Mouse (Mus musculus) embryonic facial prominence, embryonic 12.5 days (tissue): ENCODE data around the gene Hoxd10. TPM values are rescaled to one million over a fixed set of nuclear protein-coding genes. Genes with fewer than 3 reads are reported as not detected.

ENCODE experiments used
- ATAC-seq: fragments of 200-750 bp; cut with Nextera tagmentation; 2 replicates; pipeline ENCODE4 v1.8.0; 2017; ENCODE audit not compliant: insufficient number of reproducible peaks, insufficient read depth, low FRiP score, low TSS enrichment
- H3K27ac ChIP-seq: fragments of 300-500 bp; sonication (generic); 2 replicates; pipeline ENCODE4 v1.5.1; 2016; ENCODE audit warnings: mild to moderate bottlenecking
- H3K27me3 ChIP-seq: fragments of 300-500 bp; sonication (generic); 2 replicates; pipeline ENCODE4 v1.6.1; 2016; ENCODE audit warnings: mild to moderate bottlenecking, moderate library complexity
- H3K36me3 ChIP-seq: fragments of 300-500 bp; sonication (generic); 2 replicates; pipeline ENCODE4 v1.6.1; 2016; ENCODE audit warnings: mild to moderate bottlenecking
- H3K4me1 ChIP-seq: fragments of 300-500 bp; sonication (generic); 2 replicates; pipeline ENCODE4 v1.6.1; 2016
- H3K4me2 ChIP-seq: fragments of 300-500 bp; sonication (generic); replicated peaks from 2 replicates; pipeline ENCODE4 v1.6.1; 2016; ENCODE audit warnings: mild to moderate bottlenecking, moderate library complexity
- H3K4me3 ChIP-seq: fragments of 300-500 bp; sonication (generic); 2 replicates; pipeline ENCODE4 v1.5.1; 2016; ENCODE audit warnings: mild to moderate bottlenecking
- H3K9ac ChIP-seq: fragments of 300-500 bp; sonication (generic); 2 replicates; pipeline ENCODE4 v1.6.1; 2016; ENCODE audit warnings: mild to moderate bottlenecking, moderate library complexity
- H3K9me3 ChIP-seq: fragments of 300-500 bp; sonication (generic); 2 replicates; pipeline ENCODE4 v1.6.1; 2016; ENCODE audit warnings: mild to moderate bottlenecking, moderate library complexity
- WGBS: fragments of 180-500 bp; shearing (Covaris S2); methylation state at CpG from one replicate; pipeline ENCODE4 v1.1.7; 2016; 5-methylcytosine and 5-hydroxymethylcytosine counted together
- polyA plus RNA-seq: library from polyadenylated mRNA; unstranded; fragments of >200 nt; fragmentation: Nextera tagmentation; extraction: Ambion mirVana; gene quantifications from 2 replicates; pipeline ENCODE4 v1.2.1, GENCODE M21; 2016

The Hoxd10 gene
- polyA plus RNA-seq, 1 experiment from 2014 or later = not detected

DNA sequence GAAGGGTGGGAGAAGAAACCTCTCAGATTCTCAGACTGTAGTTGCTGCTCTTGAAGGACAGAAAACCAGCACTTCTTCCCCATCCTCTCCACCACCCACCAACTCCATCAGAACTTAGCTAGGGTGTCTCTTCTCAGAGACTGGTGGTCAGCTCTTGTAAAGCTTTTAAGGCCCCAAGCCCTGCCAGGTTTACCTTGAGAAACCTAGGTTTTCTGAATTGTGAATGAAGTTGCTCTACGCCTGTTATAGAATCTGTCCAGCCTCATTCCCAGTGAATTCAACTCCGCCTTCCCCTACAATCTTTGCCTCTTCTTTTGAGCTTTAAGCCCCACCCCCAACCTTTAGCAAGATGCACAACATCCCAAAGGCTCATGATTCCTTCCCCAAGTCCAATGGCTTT lies 14.6 kb upstream of the Hoxd10 start:
- Histone ChIP-seq H3K4me2 (no peak overlapping the region), H3K36me3 (no peaks in the 10 kb centered on the region), H3K27me3 (peaks cover 99% of the 10 kb centered on the region), H3K4me1 (peaks cover 22% of the 10 kb centered on the region), H3K9ac (no peak overlapping the region), H3K27ac (no peak overlapping the region), H3K4me3 (no peak overlapping the region), H3K9me3 (no peaks in the 10 kb centered on the region)
- 9% methylated on average over 2 of the region's 2 CpGs for WGBS
- no peak for ATAC-seq

DNA sequence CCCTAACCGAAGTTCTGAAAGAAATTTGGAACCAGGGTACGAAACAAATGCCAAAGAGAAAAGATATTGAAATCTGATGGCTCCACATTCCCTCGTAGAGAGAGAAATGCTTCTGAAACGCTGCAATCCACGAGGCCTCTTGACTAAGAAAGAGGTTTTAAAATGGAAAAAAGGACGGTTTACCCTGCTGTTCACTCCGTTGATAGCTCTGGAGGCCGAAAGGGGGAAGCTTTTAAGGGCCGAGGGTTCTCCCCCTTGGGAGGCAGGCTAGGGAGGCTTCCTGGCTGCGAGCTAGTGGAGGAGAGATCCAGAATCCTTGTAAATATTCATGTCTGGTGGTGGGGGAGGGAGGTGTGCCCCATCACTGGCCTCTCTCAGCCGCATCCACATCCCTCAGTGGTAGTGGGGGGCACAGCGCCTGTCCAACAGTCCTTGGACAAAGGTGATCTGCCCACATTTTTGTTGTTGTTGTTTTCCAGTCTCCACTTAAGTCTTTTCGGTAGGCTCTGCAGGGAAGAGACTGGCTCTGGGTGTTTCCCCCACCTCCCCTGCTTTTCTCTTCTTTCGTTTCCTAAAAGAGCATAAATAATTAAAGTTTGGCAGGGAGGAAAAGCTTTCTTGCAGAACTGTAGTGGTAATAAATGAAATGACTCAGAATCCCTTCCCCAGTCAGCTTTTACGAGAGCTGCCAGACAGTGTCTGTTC lies 12.7 kb upstream of the Hoxd10 start, which contains the start of gene Hoxd11:
TSS of gene Hoxd11 (plus strand) at position 667 of the 705 bp plus-strand sequence.
- Histone ChIP-seq H3K4me3 (no peak within 1 kb of the TSS), H3K9ac (no peak within 1 kb of the TSS), H3K9me3 (no peaks in the 10 kb centered on the region), H3K4me2 (0 out of 2 replicates have a peak within 1 kb of the TSS, but pooled peaks have one; percentile 5), H3K4me1 (peaks cover 18% of the 10 kb centered on the region), H3K27me3 (peaks cover 98% of the 10 kb centered on the region), H3K36me3 (no peaks in the 10 kb centered on the region), H3K27ac (no peak within 1 kb of the TSS)
- no peak for ATAC-seq
- 2% methylated on average over 15 of the region's 15 CpGs for WGBS

DNA sequence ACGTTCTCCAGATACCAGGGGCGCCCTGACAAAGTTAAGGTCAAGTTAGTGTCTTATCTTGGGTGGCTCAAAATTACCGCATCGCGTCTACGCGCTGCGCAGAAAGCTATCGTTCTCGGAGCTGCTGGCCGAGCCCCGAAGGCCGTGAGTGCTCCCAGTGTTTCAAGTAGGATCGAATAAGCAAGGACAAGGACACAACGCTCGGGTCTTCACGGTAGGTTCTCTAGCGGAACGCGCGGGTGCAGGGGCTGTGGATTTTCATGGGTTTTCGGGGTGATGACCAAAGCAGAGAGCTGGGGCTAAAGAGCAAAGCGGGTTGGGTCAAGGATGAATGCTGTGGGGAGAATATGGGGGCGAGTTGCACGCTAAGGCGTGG lies 12.1 kb upstream of the Hoxd10 start:
- H3K27ac ChIP-seq = no peak overlapping the region
- ATAC-seq = no peak
- H3K4me2 ChIP-seq = 0 out of 2 replicates have a peak overlapping the region, but pooled peaks have one; percentile 5
- no peak overlapping the region for H3K4me3 ChIP-seq
- H3K27me3 ChIP-seq = peaks cover 98% of the 10 kb centered on the region
- H3K9me3 ChIP-seq = no peaks in the 10 kb centered on the region
- H3K9ac ChIP-seq = no peak overlapping the region
- peaks cover 18% of the 10 kb centered on the region for H3K4me1 ChIP-seq
- no peaks in the 10 kb centered on the region for H3K36me3 ChIP-seq
- under 1% methylated on average over 26 of the region's 26 CpGs for WGBS

DNA sequence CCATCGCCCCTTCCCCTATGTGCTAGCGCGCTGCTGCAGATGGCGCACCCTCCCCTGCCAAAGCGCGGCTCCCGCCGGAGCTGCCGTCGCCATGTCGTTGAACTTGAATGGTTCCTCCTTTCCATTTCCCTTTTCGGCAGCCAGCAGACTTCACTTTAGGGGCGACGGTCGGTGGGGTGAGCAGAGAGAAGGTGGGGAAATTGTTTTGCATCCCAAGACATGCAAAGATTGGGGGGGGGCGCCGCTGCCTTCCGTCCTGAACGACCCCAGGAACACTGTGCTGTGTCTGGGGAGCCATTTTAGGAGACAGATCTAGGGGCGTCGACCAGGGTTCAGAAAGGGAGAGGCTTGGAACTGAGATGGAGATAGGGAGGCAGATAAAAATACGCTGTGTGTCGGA lies 11.7 kb upstream of the Hoxd10 start:
- ATAC-seq = no peak
- WGBS = under 1% methylated on average over 23 of the region's 23 CpGs
- H3K27ac ChIP-seq = no peak overlapping the region
- H3K27me3 ChIP-seq = peaks cover 98% of the 10 kb centered on the region
- no peaks in the 10 kb centered on the region for H3K9me3 ChIP-seq
- no peak overlapping the region for H3K9ac ChIP-seq
- H3K36me3 ChIP-seq = no peaks in the 10 kb centered on the region
- H3K4me3 ChIP-seq = no peak overlapping the region
- peaks cover 18% of the 10 kb centered on the region for H3K4me1 ChIP-seq
- 0 out of 2 replicates have a peak overlapping the region, but pooled peaks have one; percentile 5 for H3K4me2 ChIP-seq

- WGBS = under 1% methylated on average over 21 of the region's 21 CpGs
- Histone ChIP-seq H3K36me3 (no peaks in the 10 kb centered on the region), H3K9ac (no peak overlapping the region), H3K27me3 (peaks cover 97% of the 10 kb centered on the region), H3K4me3 (no peak overlapping the region), H3K4me1 (peaks cover 18% of the 10 kb centered on the region), H3K4me2 (no peak overlapping the region), H3K9me3 (no peaks in the 10 kb centered on the region), H3K27ac (no peak overlapping the region)
- ATAC-seq = no peak
These were observed 10.9 kb upstream of the Hoxd10 start for GRCm38 (mm10) chr2:74680561-74681398.

DNA sequence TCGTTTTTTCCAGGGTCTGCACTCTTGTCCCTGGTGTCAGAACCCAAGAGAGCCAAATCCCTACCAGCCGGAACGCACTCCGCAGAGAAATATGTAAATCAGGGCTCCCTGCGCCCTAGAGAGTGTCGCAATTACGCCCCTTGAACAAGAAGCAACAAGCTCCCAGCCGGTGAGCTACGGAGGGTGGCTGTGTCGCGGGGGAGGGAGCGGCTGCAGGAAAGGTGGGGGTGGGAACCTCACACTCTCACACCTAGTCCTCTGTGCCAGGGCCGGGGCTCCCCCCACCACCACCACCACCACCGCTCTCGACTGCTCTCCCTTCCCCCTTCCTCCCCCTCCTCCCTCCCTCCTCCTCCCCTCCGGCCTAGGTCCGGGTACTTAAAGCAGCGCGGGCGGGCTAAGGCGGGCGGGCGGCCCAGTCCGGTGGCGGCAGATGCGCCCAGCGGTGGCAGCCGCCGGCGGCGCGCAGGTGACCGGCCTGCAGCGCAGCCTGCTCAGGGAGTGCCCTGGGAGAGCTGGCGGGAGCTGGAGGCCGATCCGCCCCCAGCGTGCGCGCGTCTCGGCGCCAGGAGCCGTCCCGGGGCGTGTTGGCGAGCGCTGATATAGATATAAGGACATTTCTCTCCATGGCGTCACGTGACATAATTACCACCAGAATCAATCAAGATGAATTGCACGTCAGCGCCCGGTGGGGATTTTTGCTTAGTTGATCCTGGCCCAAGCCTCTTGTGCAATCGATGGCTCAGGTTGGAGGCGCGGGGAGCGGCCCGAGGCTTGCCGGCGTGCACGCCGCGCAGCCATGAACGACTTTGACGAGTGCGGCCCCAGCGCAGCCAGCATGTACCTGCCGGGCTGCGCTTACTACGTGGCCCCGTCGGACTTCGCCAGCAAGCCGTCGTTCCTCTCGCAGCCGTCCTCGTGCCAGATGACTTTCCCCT lies 9.9 kb upstream of the Hoxd10 start:
- WGBS = under 1% methylated on average over 71 of the region's 78 CpGs
- Histone ChIP-seq H3K9ac (no peak overlapping the region), H3K27me3 (peaks cover 91% of the 10 kb centered on the region), H3K4me1 (peaks cover 18% of the 10 kb centered on the region), H3K27ac (no peak overlapping the region), H3K4me2 (peak overlapping the region; percentile 32), H3K36me3 (no peaks in the 10 kb centered on the region), H3K4me3 (peak overlapping the region; percentile 22; the same call in 1 of the 2 replicates), H3K9me3 (no peaks in the 10 kb centered on the region)
- ATAC-seq = no peak

DNA sequence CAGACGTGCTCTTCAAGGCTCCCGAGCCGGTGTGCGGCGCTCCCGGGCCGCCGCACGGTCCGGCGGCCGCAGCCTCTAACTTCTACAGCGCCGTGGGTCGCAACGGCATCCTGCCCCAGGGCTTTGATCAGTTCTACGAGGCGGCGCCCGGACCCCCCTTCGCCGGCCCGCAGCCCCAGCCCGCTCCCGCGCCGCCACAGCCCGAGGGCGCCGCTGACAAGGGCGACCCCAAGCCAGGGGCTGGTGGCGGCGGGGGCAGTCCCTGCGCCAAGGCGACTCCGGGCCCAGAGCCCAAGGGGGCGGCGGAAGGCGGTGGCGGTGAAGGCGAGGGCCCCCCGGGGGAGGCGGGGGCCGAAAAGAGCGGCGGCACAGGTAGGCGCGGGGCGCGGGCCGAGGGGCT lies 8.9 kb upstream of the Hoxd10 start:
- Histone ChIP-seq H3K4me3 (peak overlapping the region; percentile 9; the same call in 1 of the 2 replicates), H3K9me3 (no peaks in the 10 kb centered on the region), H3K27ac (no peak overlapping the region), H3K27me3 (peaks cover 91% of the 10 kb centered on the region), H3K4me2 (peak overlapping the region; percentile 32), H3K4me1 (peaks cover 18% of the 10 kb centered on the region), H3K9ac (no peak overlapping the region), H3K36me3 (no peaks in the 10 kb centered on the region)
- ATAC-seq = no peak
- WGBS = under 1% methylated on average over 44 of the region's 51 CpGs

GRCm38 (mm10) chr2:74683471-74683951 lies 8.2 kb upstream of the Hoxd10 start:
- ATAC-seq = no peak
- no peak overlapping the region for H3K4me3 ChIP-seq

GRCm38 (mm10) chr2:74684106-74684505 lies 7.6 kb upstream of the Hoxd10 start:
- Histone ChIP-seq H3K36me3 (no peaks in the 10 kb centered on the region), H3K9me3 (no peaks in the 10 kb centered on the region), H3K27ac (no peak overlapping the region), H3K27me3 (peaks cover 90% of the 10 kb centered on the region), H3K4me1 (peaks cover 18% of the 10 kb centered on the region), H3K4me3 (no peak overlapping the region), H3K9ac (no peak overlapping the region), H3K4me2 (no peak overlapping the region)
- WGBS = under 1% methylated on average over 12 of the region's 12 CpGs
- ATAC-seq = no peak

More at GRCm38 (mm10) chr2:74683471-74683951, 8.2 kb upstream of the Hoxd10 start:
- Histone ChIP-seq H3K4me2 (no peak overlapping the region), H3K27me3 (peaks cover 92% of the 10 kb centered on the region), H3K9me3 (no peaks in the 10 kb centered on the region), H3K9ac (no peak overlapping the region), H3K27ac (no peak overlapping the region), H3K36me3 (no peaks in the 10 kb centered on the region), H3K4me1 (peaks cover 18% of the 10 kb centered on the region)
- WGBS = 0% methylated on average over 18 of the region's 18 CpGs

GRCm38 (mm10) chr2:74685059-74685603 lies 6.6 kb upstream of the Hoxd10 start:
- no peaks in the 10 kb centered on the region for H3K9me3 ChIP-seq
- H3K27me3 ChIP-seq = peaks cover 85% of the 10 kb centered on the region
- no peaks in the 10 kb centered on the region for H3K36me3 ChIP-seq
- H3K4me1 ChIP-seq = peaks cover 12% of the 10 kb centered on the region
- no peak for ATAC-seq
- WGBS = 12% methylated on average over 4 of the region's 4 CpGs
- H3K4me3 ChIP-seq = no peak overlapping the region
- H3K4me2 ChIP-seq = no peak overlapping the region
- no peak overlapping the region for H3K9ac ChIP-seq
- H3K27ac ChIP-seq = no peak overlapping the region
